Mouse (Mus musculus) neural tube, embryonic 10.5 days (tissue): Measurements from ENCODE around the gene Mgmt.

ENCODE experiments used
- DNase-seq: peaks from one replicate; pipeline ENCODE4 v3.0.0-alpha.2; 2017; ENCODE audit warnings: low spot score; ENCODE audit errors: extremely low spot score

Mgmt gene

DNA sequence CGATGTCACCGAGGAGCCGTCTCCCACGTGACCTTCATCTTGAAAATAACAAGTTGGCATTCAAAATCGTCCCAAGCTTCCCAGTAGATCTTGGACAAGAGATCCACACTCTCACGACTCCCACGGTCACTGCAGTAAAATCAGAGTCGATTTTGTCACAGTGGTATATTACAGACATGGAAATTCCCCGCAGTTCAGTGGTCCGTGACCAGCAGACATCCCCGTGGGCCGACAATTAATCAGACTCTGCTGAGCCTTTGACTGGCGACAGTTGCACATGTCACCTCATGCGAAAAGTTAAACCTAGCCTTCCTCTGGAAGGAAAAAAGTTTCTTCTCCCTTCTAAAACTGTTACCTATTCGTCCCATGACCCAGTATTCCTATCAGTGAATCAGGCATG lies 106.8 kb downstream of the Mgmt start:
- DNase-seq, result no peak

- no peak for DNase-seq
Observed at GRCm38 (mm10) chr7:137001783-137002182, 107.4 kb downstream of the Mgmt start.

GRCm38 (mm10) chr7:137002431-137002830 lies 108.0 kb downstream of the Mgmt start:
- no peak for DNase-seq

- DNase-seq, result no peak
Observed at GRCm38 (mm10) chr7:137005293-137005692, 110.9 kb downstream of the Mgmt start.

DNA sequence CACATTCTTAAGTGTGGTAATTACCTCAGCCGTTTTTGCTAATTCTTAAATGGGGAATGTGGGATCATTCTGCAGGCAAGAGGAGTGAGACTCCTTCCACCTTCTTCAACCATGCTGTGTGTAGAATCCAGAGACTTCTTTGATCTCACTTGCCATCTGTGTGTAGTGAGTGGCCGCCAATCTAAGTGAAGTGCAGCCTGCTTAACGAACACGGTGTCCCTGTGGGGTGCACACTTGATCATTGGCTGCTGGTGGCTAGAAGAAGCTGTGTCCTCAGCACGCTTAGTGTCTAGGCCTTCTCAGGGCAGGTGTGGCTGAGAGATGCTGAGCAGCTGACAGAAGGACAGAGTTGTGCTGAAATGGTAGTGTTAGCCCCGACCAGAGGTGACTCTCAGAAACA lies 113.9 kb downstream of the Mgmt start:
- no peak for DNase-seq

DNA sequence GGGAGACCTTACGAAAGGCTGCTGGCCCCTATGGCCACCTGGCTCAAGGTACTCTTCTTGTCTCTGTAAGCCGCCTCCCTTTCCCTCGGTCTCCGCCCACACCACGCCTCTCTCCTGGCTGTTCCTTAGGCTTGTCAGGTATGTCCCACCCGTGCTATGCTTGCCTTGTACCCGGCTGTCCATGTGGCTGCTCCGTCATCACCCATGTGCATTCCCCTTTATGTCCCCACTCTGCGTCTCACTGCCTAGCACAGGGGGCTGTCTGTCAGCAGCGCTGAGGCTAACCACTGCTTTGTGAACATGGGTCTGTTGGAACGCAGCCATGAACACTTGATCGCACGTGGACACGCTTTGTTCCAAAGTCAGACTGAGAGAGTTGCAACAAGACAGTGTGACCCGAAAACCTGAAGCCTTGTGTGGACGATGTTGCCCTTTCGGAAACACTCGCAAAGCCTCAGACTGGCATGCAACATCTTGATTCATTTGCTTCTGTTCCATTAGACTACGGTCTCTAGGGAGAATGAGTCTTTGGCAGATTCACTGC lies 115.4 kb downstream of the Mgmt start:
- no peak for DNase-seq

DNA sequence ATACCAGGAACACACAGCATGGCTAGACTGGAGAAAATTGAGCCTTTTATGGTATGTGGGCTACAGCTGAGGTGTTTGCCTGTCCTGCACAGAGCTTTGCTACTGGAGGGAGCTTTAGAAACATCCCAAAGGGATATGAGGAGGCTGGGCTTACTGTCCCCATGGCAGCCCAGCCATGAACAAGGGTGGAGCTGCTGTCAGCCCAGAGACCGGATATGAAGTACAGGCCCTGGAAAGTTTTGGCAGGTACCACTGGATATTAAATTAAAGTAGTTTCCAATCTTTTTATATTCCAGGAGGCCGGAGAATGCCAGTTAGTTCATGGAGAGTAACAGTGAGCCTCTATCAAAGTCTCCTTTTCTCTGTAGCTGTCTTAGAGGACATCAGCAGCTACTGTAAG lies 116.0 kb downstream of the Mgmt start:
- no peak for DNase-seq

GRCm38 (mm10) chr7:137012687-137013086 lies 118.3 kb downstream of the Mgmt start:
- DNase-seq, result no peak

- DNase-seq, result no peak
Observed at GRCm38 (mm10) chr7:137013433-137013832, 119.0 kb downstream of the Mgmt start.

DNA sequence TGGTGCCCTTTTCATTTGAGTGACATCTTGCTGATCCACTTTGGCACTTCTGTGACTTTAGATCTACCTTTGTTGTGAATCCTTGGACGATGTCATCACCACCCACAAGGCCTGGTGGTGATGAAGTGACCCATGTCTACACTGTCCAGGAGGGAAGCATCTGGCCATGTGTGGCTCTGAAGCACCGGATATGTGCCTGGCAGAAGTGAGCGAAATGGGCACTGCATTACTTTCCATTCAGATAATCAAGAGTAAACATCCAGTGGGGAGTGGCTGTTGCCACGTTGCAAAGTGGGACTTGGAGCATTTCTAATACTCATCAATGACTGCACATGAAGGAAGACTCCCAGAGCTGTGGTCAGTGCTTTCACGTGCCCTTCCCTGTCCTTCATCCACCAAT lies 124.2 kb downstream of the Mgmt start:
- DNase-seq, result no peak

DNA sequence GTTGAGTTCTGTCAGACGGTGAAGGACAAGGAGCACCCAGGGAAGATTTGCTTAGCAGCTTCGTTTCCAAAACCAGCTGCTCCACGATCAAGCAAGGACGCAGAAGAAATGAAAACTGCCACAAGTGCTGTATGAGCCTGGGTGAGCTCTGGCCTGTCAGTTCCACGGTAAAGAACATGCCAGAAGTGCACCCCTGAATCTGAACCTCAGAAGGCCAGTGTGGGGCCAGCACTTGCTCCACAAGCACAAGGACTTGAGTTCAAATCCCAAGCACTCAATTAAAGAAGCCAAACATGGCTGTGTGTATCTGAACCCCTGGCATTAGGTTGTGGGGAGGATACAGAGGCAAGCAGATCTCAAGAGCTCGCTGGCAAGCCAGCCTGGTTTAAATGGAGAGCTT lies 125.8 kb downstream of the Mgmt start:
- DNase-seq, result no peak

GRCm38 (mm10) chr7:137030789-137031188 lies 136.4 kb downstream of the Mgmt start:
- no peak for DNase-seq

- no peak for DNase-seq
Observed at GRCm38 (mm10) chr7:137033177-137033576, 138.8 kb downstream of the Mgmt start.

DNA sequence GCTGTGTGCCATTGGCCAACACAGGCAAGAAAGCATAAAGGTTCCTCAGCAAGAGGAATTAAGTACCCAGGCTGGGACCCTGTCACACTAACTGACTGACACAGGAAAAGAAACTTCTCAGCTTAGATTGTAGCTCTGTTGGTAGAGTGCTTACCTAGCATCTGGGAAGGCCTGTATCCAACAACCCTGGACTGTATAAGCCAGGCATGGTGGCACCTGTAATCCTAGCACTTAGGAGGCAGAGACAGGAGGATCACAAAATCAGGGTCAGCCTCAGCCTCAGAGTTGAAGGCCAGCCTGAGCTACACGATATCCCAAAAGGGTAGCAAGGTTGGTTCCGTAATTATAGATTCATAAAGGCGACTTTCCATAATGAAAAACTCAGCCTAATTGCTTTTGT lies 140.6 kb downstream of the Mgmt start:
- DNase-seq, result no peak

DNA sequence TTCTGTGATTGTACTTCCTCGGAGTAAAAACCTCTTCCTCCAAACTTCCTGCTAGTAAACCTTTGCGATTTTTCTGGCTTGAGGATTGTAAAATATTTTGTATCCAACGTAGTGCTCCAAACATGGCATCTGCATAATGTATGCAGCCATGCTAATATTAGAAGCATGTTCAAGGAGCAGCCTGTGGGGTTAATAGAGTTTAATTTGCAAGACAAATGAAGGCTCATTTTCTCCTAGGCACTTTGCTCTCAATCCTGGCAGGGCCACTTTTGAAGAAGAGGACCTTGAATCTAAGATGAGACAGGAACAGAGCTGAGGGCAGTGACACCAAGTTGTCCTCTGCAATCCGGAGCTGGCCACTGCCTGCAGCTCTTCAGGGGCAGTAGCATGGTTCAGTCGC lies 141.5 kb downstream of the Mgmt start:
- no peak for DNase-seq

- DNase-seq, result no peak
Observed at GRCm38 (mm10) chr7:137037471-137037870, 143.1 kb downstream of the Mgmt start.

DNA sequence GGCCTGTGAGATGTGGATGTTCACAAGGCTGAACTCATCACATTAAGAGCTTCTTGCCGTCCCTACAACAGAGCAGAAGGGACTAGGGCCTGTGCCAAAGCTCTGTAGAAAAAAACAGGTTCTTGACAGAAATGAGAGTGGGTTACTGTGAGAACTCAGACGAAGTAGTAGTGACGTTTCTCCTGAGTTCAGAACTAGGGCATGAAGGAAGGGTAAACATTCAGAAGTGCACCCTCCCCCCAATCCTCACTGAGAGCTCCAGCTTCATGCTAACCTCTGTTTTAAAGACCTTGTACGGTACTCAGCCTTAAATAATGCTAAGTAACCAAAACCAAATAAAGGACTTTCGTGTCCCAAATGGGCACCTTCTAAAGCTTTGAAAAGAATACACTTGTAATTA lies 143.5 kb downstream of the Mgmt start:
- no peak for DNase-seq

DNA sequence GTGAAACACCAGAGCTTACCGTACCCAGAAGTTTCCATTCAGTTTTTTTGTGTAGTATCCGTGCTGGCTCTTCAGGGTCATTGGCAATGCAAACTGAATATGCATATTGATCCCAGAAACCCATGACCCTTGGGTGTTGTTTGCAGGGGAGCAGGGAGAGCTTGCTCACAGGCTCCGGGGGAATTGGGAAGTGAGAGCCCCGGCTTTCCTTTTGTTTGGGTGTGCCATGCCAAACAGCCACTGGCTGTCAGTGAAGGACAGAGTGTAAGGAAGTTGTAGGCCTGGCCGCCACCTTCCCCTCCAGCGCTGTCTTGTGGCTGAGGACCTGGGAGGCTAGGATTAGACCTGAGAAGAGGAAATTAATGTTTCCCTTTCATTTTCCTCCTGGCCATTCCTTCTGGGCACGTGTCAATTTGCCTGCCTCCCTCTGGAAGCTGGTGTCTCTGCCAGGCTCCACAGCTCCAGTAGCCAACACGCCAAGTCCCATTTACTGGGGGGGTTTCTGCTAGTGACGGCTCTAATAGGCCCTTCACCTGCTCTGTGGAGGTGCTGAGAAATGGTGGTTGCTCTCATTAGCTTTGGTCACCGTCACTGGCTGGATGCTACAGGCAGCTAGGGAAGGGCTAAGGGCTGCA lies 144.0 kb downstream of the Mgmt start:
- no peak for DNase-seq

DNA sequence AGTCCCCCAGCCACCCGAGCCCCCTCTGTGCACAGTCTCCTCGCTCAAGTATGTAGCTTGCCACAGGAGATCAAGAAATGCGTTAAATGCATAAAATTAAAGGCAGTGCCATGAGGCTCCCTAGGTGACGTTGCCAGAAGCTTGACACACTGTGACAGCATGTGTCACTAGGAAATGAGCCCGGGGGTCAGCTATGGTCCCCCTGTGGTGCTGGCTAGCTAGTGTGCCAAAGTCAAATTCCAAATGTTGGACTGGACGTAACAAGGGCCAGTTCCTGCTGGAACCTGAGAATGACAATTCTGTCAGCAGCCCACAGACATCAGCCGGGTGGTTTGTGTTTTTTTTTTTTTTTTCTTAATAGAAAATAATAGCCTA lies 144.5 kb downstream of the Mgmt start:
- DNase-seq, result no peak

GRCm38 (mm10) chr7:137040646-137041045 lies 146.2 kb downstream of the Mgmt start:
- peak; percentile 19 for DNase-seq

GRCm38 (mm10) chr7:137046891-137047290 lies 152.5 kb downstream of the Mgmt start:
- no peak for DNase-seq

DNA sequence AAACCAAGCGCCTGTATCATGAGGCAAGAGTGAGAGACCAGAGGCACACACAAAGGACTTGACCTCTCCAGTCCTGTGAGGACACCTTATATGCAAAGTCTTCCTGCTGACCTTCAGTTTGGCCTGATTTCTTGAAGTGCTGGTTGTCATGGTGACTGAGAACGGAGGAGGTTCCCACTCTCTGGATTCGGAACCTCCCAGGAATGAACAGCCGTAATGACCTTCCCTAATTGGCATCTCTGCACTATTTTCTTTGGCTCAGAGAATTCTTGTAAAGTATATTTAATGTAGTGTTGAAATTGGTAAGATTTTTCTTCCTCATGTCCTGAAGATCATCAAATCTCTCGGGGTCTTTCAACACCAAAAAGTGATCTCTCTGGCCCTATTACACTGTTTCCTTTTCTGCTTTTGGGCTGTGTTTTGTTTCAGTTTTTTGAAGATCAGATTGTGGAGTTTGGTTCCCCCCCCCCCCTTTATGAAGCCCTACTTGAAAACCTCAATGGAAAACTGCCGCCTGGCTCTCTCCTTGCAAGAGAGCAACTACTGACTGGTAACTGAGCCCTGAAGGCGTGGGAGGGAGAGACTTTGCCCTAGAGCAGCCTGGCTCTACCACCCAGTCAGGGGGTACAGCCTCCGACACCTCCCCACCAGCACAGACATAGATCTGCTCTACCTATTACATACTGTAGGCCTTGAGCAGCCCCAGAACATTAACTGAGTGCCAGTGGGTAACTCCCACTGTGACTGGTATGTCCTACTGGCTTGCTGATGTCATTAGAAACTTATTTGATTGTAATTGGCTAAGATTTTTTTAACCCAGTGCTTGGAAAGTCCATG lies 153.9 kb downstream of the Mgmt start:
- DNase-seq, result no peak

GRCm38 (mm10) chr7:137054343-137054742 lies 159.9 kb downstream of the Mgmt start:
- no peak for DNase-seq
